In the genomic region with DNA sequence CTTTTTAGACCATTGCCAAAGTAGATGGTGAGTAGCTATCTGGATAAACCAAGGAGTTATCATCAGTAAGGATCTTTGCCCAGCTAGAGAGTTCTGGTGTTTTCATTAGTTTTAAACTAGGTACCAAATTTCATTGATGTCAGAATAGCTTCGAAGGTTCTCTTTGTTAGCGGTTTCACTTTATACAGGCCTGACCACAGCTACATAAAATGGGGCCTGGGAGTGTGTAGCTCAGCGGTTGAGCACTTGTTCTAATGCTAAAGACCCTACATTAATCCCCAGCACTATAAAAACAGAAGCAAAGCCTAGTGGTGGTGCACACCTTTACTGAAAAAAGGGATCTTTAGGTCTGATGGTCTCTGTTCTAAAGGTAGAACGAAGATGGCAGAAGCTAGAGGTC, we compare ENCODE assay signal across 7 mouse cellular contexts. TPM values are rescaled to one million over a fixed set of nuclear protein-coding genes. Genes with fewer than 3 reads are reported as not detected.
A peak's percentile ranks its signal among the peaks of the same experiment; 100 is the strongest.
DNase-seq lines count a peak whose midpoint lies in the region; ATAC-seq and TF ChIP-seq lines count a peak whose summit lies in the region.

No protein-coding gene starts in this region.

- H3K4me2 ChIP-seq in lung, embryonic 14.5 days, result peak overlapping the region; percentile 91
- peak overlapping the region; percentile 95 for H3K4me2 ChIP-seq in forebrain, embryonic 16.5 days (ENCODE audit: low read length)
- H3K4me2 ChIP-seq in limb, embryonic 14.5 days (replicated peaks; ENCODE audit: low read depth, low read length, severe bottlenecking), result peak overlapping the region; percentile 84; the same call in 1 of the 2 replicates
- H3K4me2 ChIP-seq in neural tube, embryonic 15.5 days, result peak overlapping the region; percentile 81

- 68% methylated on average over 4 of the region's 4 CpGs for WGBS in lung, embryonic 14.5 days
- WGBS in lung, adult 2 months, result 81% methylated on average over 4 of the region's 4 CpGs
- WGBS in forebrain, embryonic 16.5 days, result 64% methylated on average over 4 of the region's 4 CpGs
- 75% methylated on average over 4 of the region's 4 CpGs for WGBS in limb, embryonic 14.5 days
- 75% methylated on average over 4 of the region's 4 CpGs for WGBS in neural tube, embryonic 15.5 days

- peak overlapping the region; percentile 98 for H3K4me3 ChIP-seq in lung, embryonic 14.5 days (ENCODE audit: low read depth, low read length)
- H3K4me3 ChIP-seq in lung, adult 2 months (replicated peaks; ENCODE audit: extremely low read depth, low read depth, low read length), result no peak overlapping the region
- H3K4me3 ChIP-seq in forebrain, embryonic 16.5 days (replicated peaks; ENCODE audit: low read length), result peak overlapping the region; percentile 99
- H3K4me3 ChIP-seq in limb, embryonic 14.5 days (replicated peaks; ENCODE audit: low read length), result peak overlapping the region; percentile 91; the same call in 1 of the 2 replicates
- peak overlapping the region; percentile 71 for H3K4me3 ChIP-seq in neural tube, embryonic 15.5 days (replicated peaks)

- TF ChIP-seq POLR2A in lung, adult 2 months (IDR thresholded peaks at IDR 0.05; ENCODE audit: borderline replicate concordance, extremely low read depth, low read depth, low read length), result no peak
- TF ChIP-seq POLR2A in limb, embryonic 14.5 days (IDR thresholded peaks at IDR 0.05; ENCODE audit: borderline replicate concordance, extremely low read depth, insufficient read depth, insufficient read length), result no peak

- H3K9ac ChIP-seq in lung, embryonic 14.5 days, result peak overlapping the region; percentile 92; the same call in 1 of the 2 replicates
- H3K9ac ChIP-seq in forebrain, embryonic 16.5 days (replicated peaks; ENCODE audit: low read depth, low read length), result no peak overlapping the region
- H3K9ac ChIP-seq in limb, embryonic 14.5 days (ENCODE audit: low read depth, low read length, severe bottlenecking), result peak overlapping the region; percentile 86
- no peak overlapping the region; the same call in 1 of the 2 replicates for H3K9ac ChIP-seq in neural tube, embryonic 15.5 days (replicated peaks)

- 0 out of 2 replicates have a peak, but pooled peaks cover 3% of the 10 kb centered on the region for H3K4me1 ChIP-seq in lung, embryonic 14.5 days (ENCODE audit: insufficient read depth)
- H3K4me1 ChIP-seq in lung, adult 2 months (ENCODE audit: control insufficient read depth, insufficient read depth, low read length), result peaks cover 7% of the 10 kb centered on the region; the same call in 1 of the 2 replicates
- H3K4me1 ChIP-seq in forebrain, embryonic 16.5 days (replicated peaks; ENCODE audit: control insufficient read depth, insufficient read depth, low read length), result peaks cover 17% of the 10 kb centered on the region
- H3K4me1 ChIP-seq in limb, embryonic 14.5 days (ENCODE audit: control insufficient read depth, insufficient read depth, low read length), result peaks cover 8% of the 10 kb centered on the region
- H3K4me1 ChIP-seq in neural tube, embryonic 15.5 days, result peaks cover 19% of the 10 kb centered on the region

- H3K9me3 ChIP-seq in lung, embryonic 14.5 days (ENCODE audit: low read depth, low read length), result no peaks in the 10 kb centered on the region
- H3K9me3 ChIP-seq in forebrain, embryonic 16.5 days (ENCODE audit: control insufficient read depth, low read length), result no peaks in the 10 kb centered on the region
- no peaks in the 10 kb centered on the region for H3K9me3 ChIP-seq in limb, embryonic 14.5 days (ENCODE audit: control insufficient read depth, low read length)
- H3K9me3 ChIP-seq in neural tube, embryonic 15.5 days (replicated peaks), result no peaks in the 10 kb centered on the region

- ATAC-seq in lung, embryonic 14.5 days (ENCODE audit: insufficient read depth), result no peak
- no peak for ATAC-seq in forebrain, embryonic 16.5 days
- ATAC-seq in limb, embryonic 14.5 days (ENCODE audit: low FRiP score, low read depth), result no peak
- no peak for ATAC-seq in neural tube, embryonic 15.5 days (ENCODE audit: low FRiP score)
- no peak for ATAC-seq in megakaryocyte progenitor cell, adult 5-6 weeks (replicated peaks; ENCODE audit: poor library complexity)

- no peaks in the 10 kb centered on the region for H3K27me3 ChIP-seq in lung, embryonic 14.5 days (ENCODE audit: insufficient read depth, low read length)
- no peaks in the 10 kb centered on the region for H3K27me3 ChIP-seq in forebrain, embryonic 16.5 days (replicated peaks; ENCODE audit: control insufficient read depth, insufficient read depth, low read length)
- no peaks in the 10 kb centered on the region for H3K27me3 ChIP-seq in limb, embryonic 14.5 days (ENCODE audit: control insufficient read depth, insufficient read depth, low read length)
- H3K27me3 ChIP-seq in neural tube, embryonic 15.5 days (replicated peaks), result no peaks in the 10 kb centered on the region

- H3K27ac ChIP-seq in lung, embryonic 14.5 days (ENCODE audit: low read depth), result no peak overlapping the region; the same call in 1 of the 2 replicates
- H3K27ac ChIP-seq in forebrain, embryonic 16.5 days (ENCODE audit: low read length), result no peak overlapping the region
- H3K27ac ChIP-seq in limb, embryonic 14.5 days (replicated peaks; ENCODE audit: low read depth, low read length), result no peak overlapping the region
- H3K27ac ChIP-seq in neural tube, embryonic 15.5 days (replicated peaks), result peak overlapping the region; percentile 93; the same call in 1 of the 2 replicates

- peaks cover 15% of the 10 kb centered on the region; the same call in 1 of the 2 replicates for H3K36me3 ChIP-seq in lung, embryonic 14.5 days (ENCODE audit: insufficient read depth)
- H3K36me3 ChIP-seq in forebrain, embryonic 16.5 days (ENCODE audit: control insufficient read depth, insufficient read depth), result peaks cover 7% of the 10 kb centered on the region
- H3K36me3 ChIP-seq in limb, embryonic 14.5 days (ENCODE audit: control insufficient read depth, insufficient read depth, low read length), result peaks cover 15% of the 10 kb centered on the region
- peaks cover 14% of the 10 kb centered on the region for H3K36me3 ChIP-seq in neural tube, embryonic 15.5 days

- no peak for DNase-seq in lung, embryonic 14.5 days
- no peak for DNase-seq in lung, adult 2 months
- DNase-seq in limb, embryonic 14.5 days (ENCODE audit: low spot score), result no peak
- DNase-seq in urinary bladder, postnatal 36 days (ENCODE audit: low spot score in 2 of 2), result no peak

- TF ChIP-seq CTCF in lung, embryonic 14.5 days (IDR thresholded peaks at IDR 0.05; ENCODE audit: low read depth), result no peak
- no peak for TF ChIP-seq CTCF in lung, adult 2 months (IDR thresholded peaks at IDR 0.05; ENCODE audit: insufficient read depth, low read length)

RNA-seq across cellular contexts. Expression of a gene that starts 6.3 kb away (rescaled TPM):
- 213 and 219 TPM in 2 replicates for polyA plus RNA-seq in lung, embryonic 14.5 days (2014; fragmentation: Nextera tagmentation; extraction: Ambion mirVana)
- polyA plus RNA-seq in lung, adult 2 months (2012; rRNA removed), result 32.1 and 42.0 TPM in 2 replicates
- 147 and 156 TPM in 2 replicates for polyA plus RNA-seq in forebrain, embryonic 16.5 days (2015; fragmentation: Nextera tagmentation; extraction: Ambion mirVana)
- 94.7 and 143 TPM in 2 replicates for polyA plus RNA-seq in limb, embryonic 14.5 days (2012; rRNA removed)
- polyA plus RNA-seq in limb, embryonic 14.5 days (2014; fragmentation: Nextera tagmentation; extraction: Ambion mirVana), result 182 and 194 TPM in 2 replicates
- polyA plus RNA-seq in neural tube, embryonic 15.5 days (2015; fragmentation: Nextera tagmentation; extraction: Ambion mirVana), result 159 and 172 TPM in 2 replicates
- total RNA-seq in megakaryocyte progenitor cell, adult 5-6 weeks (2015), result 379 and 381 TPM in 2 replicates
- total RNA-seq in megakaryocyte progenitor cell, adult 5-6 weeks (2017), result 286 and 389 TPM in 2 replicates

RNA-seq across cellular contexts. Expression of a gene that starts 59.2 kb away (rescaled TPM):
- 0.70 and 0.74 TPM in 2 replicates for polyA plus RNA-seq in lung, embryonic 14.5 days (2014; fragmentation: Nextera tagmentation; extraction: Ambion mirVana)
- polyA plus RNA-seq in lung, adult 2 months (2012; rRNA removed), result 0.24 and 0.37 TPM in 2 replicates
- polyA plus RNA-seq in forebrain, embryonic 16.5 days (2015; fragmentation: Nextera tagmentation; extraction: Ambion mirVana), result 0.57 and 0.82 TPM in 2 replicates
- polyA plus RNA-seq in limb, embryonic 14.5 days (2012; rRNA removed), result 0.70 and 0.88 TPM in 2 replicates
- 0.70 and 1.1 TPM in 2 replicates for polyA plus RNA-seq in limb, embryonic 14.5 days (2014; fragmentation: Nextera tagmentation; extraction: Ambion mirVana)
- 0.08 and 0.37 TPM in 2 replicates for polyA plus RNA-seq in neural tube, embryonic 15.5 days (2015; fragmentation: Nextera tagmentation; extraction: Ambion mirVana)
- 1.3 and 1.8 TPM in 2 replicates for total RNA-seq in megakaryocyte progenitor cell, adult 5-6 weeks (2015)
- 2.2 and 2.7 TPM in 2 replicates for total RNA-seq in megakaryocyte progenitor cell, adult 5-6 weeks (2017)

Comparison
In these comparisons a context has a peak if more than half of its experiments do, and no peak if none do; other contexts are left out.
1. H3K9ac ChIP-seq: peak in lung, embryonic 14.5 days (single experiment) and limb, embryonic 14.5 days (single experiment); none in forebrain, embryonic 16.5 days (single experiment) and neural tube, embryonic 15.5 days (single experiment).
2. Peak in every context shown above with its lines, with median percentiles within 50 percentile points of each other: H3K4me2 ChIP-seq.